Mouse (Mus musculus) liver, adult (tissue): Measurements from ENCODE around the gene Psmb10.

Experiments
- GATA4 ChIP-seq: IDR thresholded peaks from 2 replicates; pipeline ENCODE4 v1.6.1; 2014; ENCODE audit warnings: mild to moderate bottlenecking, low read length; ENCODE audit not compliant: insufficient replicate concordance

Psmb10 gene

GRCm38 (mm10) chr8:105900941-105901616 is 37.2 kb downstream of the Psmb10 start:
- TF ChIP-seq GATA4, result no peak

- no peak for TF ChIP-seq GATA4
Measured at GRCm38 (mm10) chr8:105900180-105900940, 37.9 kb downstream of the Psmb10 start, which contains the start of gene Pskh1. Pskh1 (plus strand) TSS chr8:105900441.

GRCm38 (mm10) chr8:105897801-105898480 is 40.3 kb downstream of the Psmb10 start:
- no peak for TF ChIP-seq GATA4

GRCm38 (mm10) chr8:105893339-105893738 is 44.9 kb downstream of the Psmb10 start, which contains the start of gene Nrn1l:
Nrn1l (plus strand) TSS chr8:105893567.
- no peak for TF ChIP-seq GATA4

GRCm38 (mm10) chr8:105892432-105892831 is 45.8 kb downstream of the Psmb10 start:
- no peak for TF ChIP-seq GATA4

GRCm38 (mm10) chr8:105890870-105891269 is 47.4 kb downstream of the Psmb10 start:
- no peak for TF ChIP-seq GATA4

GRCm38 (mm10) chr8:105889756-105890465 is 48.3 kb downstream of the Psmb10 start:
- TF ChIP-seq GATA4, result no peak
